Mouse (Mus musculus) forebrain, embryonic 13.5 days (tissue): ENCODE measurements around the gene Chit1. TPM values are rescaled to one million over a fixed set of nuclear protein-coding genes. Genes with fewer than 3 reads are reported as not detected.
A peak's percentile ranks its signal among the peaks of the same experiment; 100 is the strongest.

Source experiments
- ATAC-seq: fragments of 200-750 bp; cut with Nextera tagmentation; 2 replicates; pipeline ENCODE4 v1.8.0; 2017
- H3K27ac ChIP-seq: fragments of 300-500 bp; sonication (generic); 2 replicates; pipeline ENCODE4 v1.5.1; 2015; ENCODE audit warnings: inconsistent platforms, mild to moderate bottlenecking, moderate library complexity
- H3K27me3 ChIP-seq: fragments of 300-500 bp; sonication (generic); 2 replicates; pipeline ENCODE4 v1.6.1; 2015; ENCODE audit warnings: mild to moderate bottlenecking, inconsistent platforms
- H3K36me3 ChIP-seq: fragments of 300-500 bp; sonication (generic); 2 replicates; pipeline ENCODE4 v1.6.1; 2015; ENCODE audit warnings: mild to moderate bottlenecking, inconsistent platforms; ENCODE audit not compliant: poor library complexity, severe bottlenecking
- H3K4me1 ChIP-seq: fragments of 300-500 bp; sonication (generic); 2 replicates; pipeline ENCODE4 v1.6.1; 2015; ENCODE audit warnings: inconsistent platforms
- H3K4me2 ChIP-seq: fragments of 300-500 bp; sonication (generic); 2 replicates; pipeline ENCODE4 v1.6.1; 2015; ENCODE audit warnings: inconsistent platforms, mild to moderate bottlenecking, moderate library complexity
- H3K4me3 ChIP-seq: fragments of 300-500 bp; sonication (generic); 2 replicates; pipeline ENCODE4 v1.5.1; 2015; ENCODE audit warnings: mild to moderate bottlenecking, inconsistent platforms
- H3K9ac ChIP-seq: fragments of 300-500 bp; sonication (generic); 2 replicates; pipeline ENCODE4 v1.6.1; 2015; ENCODE audit warnings: mild to moderate bottlenecking, inconsistent platforms
- H3K9me3 ChIP-seq: fragments of 300-500 bp; sonication (generic); replicated peaks from 2 replicates; pipeline ENCODE4 v1.6.1; 2016; ENCODE audit warnings: inconsistent platforms
- WGBS: fragments of 180-500 bp; shearing (Covaris S2); methylation state at CpG from one replicate; pipeline ENCODE4 v1.1.7; 2015; 5-methylcytosine and 5-hydroxymethylcytosine counted together
- polyA plus RNA-seq: library from polyadenylated mRNA; unstranded; fragments of >200 nt; fragmentation: Nextera tagmentation; extraction: Ambion mirVana; gene quantifications from 2 replicates; pipeline ENCODE4 v1.2.1, GENCODE M21; 2015

The Chit1 gene
- polyA plus RNA-seq = 0.17 TPM in 1 of 2 replicates, not detected in the other

DNA sequence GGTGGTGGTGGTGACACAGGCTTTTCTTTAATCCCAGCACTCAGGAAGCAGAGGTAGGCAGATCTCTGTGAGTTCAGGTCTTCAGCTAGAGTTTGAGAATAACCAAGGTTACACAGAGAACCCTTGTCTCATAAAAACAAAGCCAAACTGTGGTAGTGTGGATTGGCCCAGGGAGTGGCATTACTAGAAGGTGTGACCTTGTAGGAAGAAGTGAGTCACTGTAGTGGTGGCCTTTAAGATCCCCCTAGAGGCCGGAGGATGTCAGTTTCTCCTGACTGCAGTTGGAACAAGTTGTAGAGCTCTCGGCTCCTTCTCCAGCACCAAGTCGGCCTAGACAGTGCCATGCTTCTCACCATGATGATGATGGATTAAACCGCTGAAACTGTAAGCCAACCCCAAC is at the start of gene Chit1:
Gene Chit1 (plus strand): TSS at position 264 of the 400 bp plus-strand sequence.
- ATAC-seq = no peak
- Histone ChIP-seq H3K27ac (no peak within 1 kb of the TSS), H3K27me3 (no peaks in the 10 kb centered on the region), H3K4me3 (no peak within 1 kb of the TSS), H3K9me3 (no peaks in the 10 kb centered on the region), H3K4me2 (no peak within 1 kb of the TSS), H3K9ac (no peak within 1 kb of the TSS), H3K4me1 (peaks cover 7% of the 10 kb centered on the region; the same call in 1 of the 2 replicates), H3K36me3 (no peaks in the 10 kb centered on the region)
- WGBS = 76% methylated on average over 4 of the region's 4 CpGs

DNA sequence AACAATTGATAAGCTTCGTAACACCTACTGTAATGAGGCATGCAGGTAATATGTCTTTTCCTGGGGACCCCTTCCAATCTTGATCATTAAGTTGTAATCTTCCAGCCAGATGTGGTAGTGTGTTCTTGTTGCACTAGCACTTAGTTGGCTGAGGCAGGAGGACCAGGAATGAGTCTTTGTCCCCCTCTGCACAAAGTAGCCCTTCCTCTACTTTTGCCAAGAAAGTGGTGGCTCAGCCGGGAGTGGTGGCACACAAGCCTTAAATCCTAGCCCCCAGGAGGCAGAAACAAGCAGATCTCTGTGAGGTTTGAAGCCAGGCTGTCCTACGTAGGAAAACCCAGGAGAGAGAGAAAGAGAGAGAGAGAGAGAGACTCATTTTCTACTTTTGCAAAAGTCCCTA is 49.1 kb upstream of the Chit1 start:
- WGBS = 23% methylated on average over 3 of the region's 3 CpGs
- Histone ChIP-seq H3K9ac (peak overlapping the region; percentile 70), H3K4me2 (peak overlapping the region; percentile 72), H3K4me1 (peaks cover 70% of the 10 kb centered on the region), H3K4me3 (no peak overlapping the region), H3K27me3 (no peaks in the 10 kb centered on the region), H3K9me3 (no peaks in the 10 kb centered on the region), H3K27ac (peak overlapping the region; percentile 99), H3K36me3 (no peaks in the 10 kb centered on the region)
- ATAC-seq = no peak

DNA sequence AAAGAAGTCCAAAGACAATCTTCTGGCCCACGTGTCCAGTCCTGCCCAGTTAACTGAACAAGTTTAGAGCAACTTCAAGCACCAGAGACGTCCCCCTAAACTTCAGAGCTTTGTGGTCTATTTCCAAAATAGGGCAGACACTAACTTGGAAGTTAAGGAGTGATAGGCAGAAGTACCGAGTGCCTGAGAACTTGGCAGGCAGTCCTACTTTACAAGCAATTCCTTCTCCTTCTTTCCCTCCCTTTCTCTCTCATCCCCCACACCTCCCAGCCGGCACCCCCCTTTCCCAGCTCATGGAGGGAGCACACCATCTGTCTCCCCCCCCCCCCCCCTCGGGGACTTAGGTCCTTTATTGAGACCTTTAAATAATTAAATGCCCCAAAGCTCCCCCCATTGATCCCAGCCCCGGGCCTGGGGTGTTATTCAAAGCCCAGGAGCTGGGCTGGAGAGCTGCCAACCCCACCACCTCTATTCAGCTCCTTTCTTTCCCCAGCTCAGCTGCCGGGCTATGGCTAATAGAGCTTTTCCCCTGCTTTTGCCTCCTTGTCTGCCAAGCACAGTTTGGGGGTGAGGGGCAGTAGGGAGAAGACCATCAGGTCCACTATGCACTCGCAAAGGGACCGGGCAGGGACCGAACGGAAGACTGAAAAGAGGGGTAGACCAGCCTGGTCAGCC is 48.5 kb upstream of the Chit1 start:
- peaks cover 77% of the 10 kb centered on the region for H3K4me1 ChIP-seq
- peak overlapping the region; percentile 20 for H3K4me3 ChIP-seq
- H3K27ac ChIP-seq = peak overlapping the region; percentile 99
- peak; percentile 59 for ATAC-seq
- H3K4me2 ChIP-seq = peak overlapping the region; percentile 72
- H3K27me3 ChIP-seq = no peaks in the 10 kb centered on the region
- H3K9ac ChIP-seq = peak overlapping the region; percentile 58
- H3K9me3 ChIP-seq = no peaks in the 10 kb centered on the region
- no peaks in the 10 kb centered on the region for H3K36me3 ChIP-seq
- WGBS = 2% methylated on average over 11 of the region's 11 CpGs

DNA sequence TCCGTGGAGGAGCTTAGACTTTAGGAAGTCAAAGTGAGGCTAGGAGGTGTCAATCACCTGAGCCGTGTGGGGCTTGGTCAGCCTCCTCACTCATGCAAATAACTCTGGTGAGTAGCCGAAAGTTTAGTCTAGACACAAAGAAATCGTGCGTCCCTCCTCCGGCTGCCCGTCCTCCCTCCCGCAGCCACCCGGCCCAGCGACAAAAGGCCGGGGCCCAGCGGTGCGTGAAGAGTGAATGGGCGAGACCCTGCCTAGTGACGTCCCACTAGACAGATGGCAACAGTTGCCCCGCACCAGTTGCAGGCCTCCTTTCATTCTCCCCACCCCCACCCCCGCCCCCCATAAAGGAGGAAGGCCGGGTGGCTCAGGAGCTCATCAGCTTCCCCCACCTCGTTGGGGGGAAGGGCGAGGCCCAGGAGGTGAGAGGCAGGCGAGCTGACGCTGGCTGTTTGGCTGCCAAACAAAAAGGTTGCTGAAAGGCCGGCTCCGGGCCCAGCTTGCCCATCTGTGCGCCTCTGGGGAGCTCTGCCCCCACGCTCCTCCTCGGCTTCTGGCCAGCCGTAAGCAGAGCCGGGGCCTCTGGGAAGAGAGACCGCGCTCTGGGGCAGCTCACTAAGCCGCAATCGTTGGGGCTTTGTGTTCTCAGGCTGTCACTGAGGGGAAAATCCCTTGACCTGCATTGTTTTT is 47.8 kb upstream of the Chit1 start:
- H3K4me3 ChIP-seq = peak overlapping the region; percentile 20
- whole genome bisulfite sequencing = 0% methylated on average over 29 of the region's 33 CpGs

DNA sequence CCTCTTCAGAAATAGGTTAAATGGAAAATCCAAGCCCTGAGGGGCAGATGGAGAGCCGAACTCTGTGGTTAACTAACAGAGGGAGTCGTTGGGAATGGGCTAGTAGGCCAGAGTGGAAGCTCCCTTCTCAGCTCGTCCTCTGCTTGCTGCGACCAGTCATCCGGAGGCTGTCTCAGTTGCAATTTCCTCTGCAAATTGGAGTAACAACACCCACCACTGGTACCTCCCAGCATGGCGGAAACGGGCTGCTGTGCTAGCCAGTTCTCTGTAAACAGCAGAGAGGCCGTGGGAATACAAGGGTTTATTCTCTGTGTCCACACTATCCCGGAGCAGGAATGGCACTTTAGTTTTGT is 47.3 kb upstream of the Chit1 start:
- 0 out of 2 replicates have a peak overlapping the region, but pooled peaks have one; percentile 20 for H3K4me3 ChIP-seq
- no peaks in the 10 kb centered on the region for H3K9me3 ChIP-seq
- peak; percentile 16 for ATAC-seq
- no peaks in the 10 kb centered on the region for H3K27me3 ChIP-seq
- peak overlapping the region; percentile 58 for H3K9ac ChIP-seq
- H3K36me3 ChIP-seq = no peaks in the 10 kb centered on the region
- H3K4me1 ChIP-seq = peaks cover 87% of the 10 kb centered on the region
- peak overlapping the region; percentile 72 for H3K4me2 ChIP-seq
- H3K27ac ChIP-seq = peak overlapping the region; percentile 99
- 1% methylated on average over 9 of the region's 9 CpGs for WGBS

More for the DNA sequence above, 47.8 kb upstream of the Chit1 start:
- Histone ChIP-seq H3K27ac (peak overlapping the region; percentile 99), H3K4me2 (peak overlapping the region; percentile 72), H3K27me3 (no peaks in the 10 kb centered on the region), H3K9me3 (no peaks in the 10 kb centered on the region), H3K9ac (peak overlapping the region; percentile 58), H3K4me1 (peaks cover 84% of the 10 kb centered on the region), H3K36me3 (no peaks in the 10 kb centered on the region)
- ATAC-seq = peak; percentile 81

DNA sequence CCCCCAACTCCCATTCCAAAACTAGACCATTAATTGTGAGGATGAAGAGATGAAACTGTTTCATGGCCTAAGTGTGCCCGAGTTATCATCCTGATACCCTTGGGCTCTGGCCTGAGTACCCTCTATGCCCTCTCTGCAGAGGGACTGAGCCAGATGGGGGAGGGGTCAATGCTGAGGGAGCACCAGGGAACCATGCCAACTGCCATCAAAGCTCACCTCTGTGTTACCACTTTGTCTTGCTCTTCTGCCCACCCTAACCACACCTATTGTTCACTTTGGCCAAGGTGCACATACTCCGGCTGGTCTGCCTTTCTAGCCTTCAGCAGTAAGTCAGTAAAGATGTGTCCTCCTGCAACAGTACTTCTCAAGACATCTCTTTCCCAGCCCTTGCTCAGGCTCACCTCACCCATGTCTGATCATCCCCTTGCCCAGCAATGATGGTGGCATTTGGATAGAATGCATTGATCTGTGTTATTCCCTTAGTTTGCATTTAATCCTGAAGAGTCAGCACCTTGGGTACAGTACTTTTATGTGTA is 46.7 kb upstream of the Chit1 start:
- peak overlapping the region; percentile 72 for H3K4me2 ChIP-seq
- H3K4me3 ChIP-seq = no peak overlapping the region
- no peaks in the 10 kb centered on the region for H3K9me3 ChIP-seq
- peaks cover 90% of the 10 kb centered on the region for H3K4me1 ChIP-seq
- WGBS = 44% methylated on average over 2 of the region's 2 CpGs
- H3K27ac ChIP-seq = peak overlapping the region; percentile 99
- H3K27me3 ChIP-seq = no peaks in the 10 kb centered on the region
- no peaks in the 10 kb centered on the region for H3K36me3 ChIP-seq
- ATAC-seq = no peak
- H3K9ac ChIP-seq = 0 out of 2 replicates have a peak overlapping the region, but pooled peaks have one; percentile 58

DNA sequence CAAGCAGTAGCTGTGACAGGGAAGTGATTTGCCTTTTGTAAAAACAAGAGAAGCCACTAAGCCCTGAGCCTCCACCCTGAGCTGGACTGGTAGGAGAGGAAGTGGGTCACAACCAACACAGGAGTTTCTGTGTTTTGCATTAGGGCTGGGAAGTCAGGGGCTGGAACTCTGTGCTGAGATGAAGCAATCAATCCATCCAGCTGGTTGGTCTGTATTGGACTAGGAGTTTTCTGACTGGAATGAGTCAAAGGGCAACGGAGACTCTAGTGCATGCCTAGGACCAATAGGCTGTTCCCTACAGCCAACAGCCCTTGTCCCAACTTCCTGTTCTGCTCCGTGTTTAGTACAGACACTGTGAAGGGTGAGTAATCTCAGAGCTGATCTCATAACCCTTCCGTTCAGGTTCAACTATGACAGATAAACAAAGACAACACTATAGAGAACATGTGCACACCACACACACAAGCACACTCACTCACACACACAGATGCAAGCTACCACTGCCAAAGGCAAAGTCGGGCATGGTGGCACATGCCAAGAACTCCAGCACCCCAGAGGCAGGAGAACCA is 45.7 kb upstream of the Chit1 start:
- 73% methylated on average over 4 of the region's 4 CpGs for WGBS
- Histone ChIP-seq H3K4me1 (peaks cover 92% of the 10 kb centered on the region), H3K4me3 (no peak overlapping the region), H3K4me2 (no peak overlapping the region), H3K9me3 (no peaks in the 10 kb centered on the region), H3K27me3 (no peaks in the 10 kb centered on the region), H3K27ac (peak overlapping the region; percentile 99), H3K36me3 (no peaks in the 10 kb centered on the region), H3K9ac (no peak overlapping the region)
- ATAC-seq = no peak

DNA sequence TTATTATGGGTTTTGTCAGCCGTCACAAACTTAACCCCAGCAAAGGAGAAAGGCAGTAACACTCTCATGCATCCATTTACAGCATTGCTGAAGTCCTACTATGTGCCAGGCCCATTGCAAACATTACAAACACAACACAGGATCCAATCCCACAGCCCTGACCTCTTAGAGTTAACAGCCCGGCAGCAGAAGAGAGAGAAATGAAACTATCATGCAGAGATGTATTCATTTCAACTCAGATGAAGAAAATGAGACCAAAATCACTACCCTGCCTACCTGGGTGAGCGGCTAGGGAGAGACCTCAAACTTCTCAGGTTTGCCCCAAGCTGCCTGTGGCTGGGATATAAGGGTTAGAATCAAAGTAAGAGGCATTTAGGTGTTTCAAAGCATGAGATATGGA is 44.5 kb upstream of the Chit1 start:
- peak overlapping the region; percentile 51 for H3K27ac ChIP-seq
- H3K4me3 ChIP-seq = no peak overlapping the region
- peaks cover 94% of the 10 kb centered on the region for H3K4me1 ChIP-seq
- WGBS = 52% methylated on average over 3 of the region's 3 CpGs
- H3K9me3 ChIP-seq = no peaks in the 10 kb centered on the region
- no peak overlapping the region for H3K4me2 ChIP-seq
- no peaks in the 10 kb centered on the region for H3K36me3 ChIP-seq
- ATAC-seq = no peak
- no peak overlapping the region for H3K9ac ChIP-seq
- no peaks in the 10 kb centered on the region for H3K27me3 ChIP-seq

DNA sequence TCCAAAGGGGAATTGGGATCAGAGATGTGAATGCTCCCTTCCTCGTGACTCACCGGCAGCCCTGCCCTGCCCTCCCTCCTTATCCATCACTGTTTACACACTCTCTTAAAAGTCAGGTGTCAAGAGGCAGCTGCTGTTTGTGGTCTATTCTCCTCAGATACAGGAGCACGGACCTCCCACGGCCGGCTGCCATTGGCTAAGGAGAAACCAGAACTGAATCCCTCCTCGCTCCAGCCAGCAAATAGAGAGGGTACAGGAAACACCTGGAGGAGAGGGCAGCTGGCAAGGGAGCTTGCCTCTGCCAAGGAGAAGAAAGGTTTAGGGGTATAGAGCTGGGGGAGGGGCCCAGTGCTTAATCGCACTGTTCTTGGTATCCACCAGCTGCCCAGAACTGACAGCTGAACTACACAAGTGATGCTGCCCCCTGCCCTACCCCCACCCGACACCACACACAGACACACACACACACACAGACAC is 43.9 kb upstream of the Chit1 start:
- peak overlapping the region; percentile 51 for H3K27ac ChIP-seq
- 0 out of 2 replicates have a peak overlapping the region, but pooled peaks have one; percentile 27 for H3K9ac ChIP-seq
- ATAC-seq = no peak
- peaks cover 94% of the 10 kb centered on the region for H3K4me1 ChIP-seq
- WGBS = 12% methylated on average over 8 of the region's 8 CpGs
- H3K9me3 ChIP-seq = no peaks in the 10 kb centered on the region
- H3K4me2 ChIP-seq = 0 out of 2 replicates have a peak overlapping the region, but pooled peaks have one; percentile 12
- no peaks in the 10 kb centered on the region for H3K36me3 ChIP-seq
- no peak overlapping the region for H3K4me3 ChIP-seq
- H3K27me3 ChIP-seq = no peaks in the 10 kb centered on the region

DNA sequence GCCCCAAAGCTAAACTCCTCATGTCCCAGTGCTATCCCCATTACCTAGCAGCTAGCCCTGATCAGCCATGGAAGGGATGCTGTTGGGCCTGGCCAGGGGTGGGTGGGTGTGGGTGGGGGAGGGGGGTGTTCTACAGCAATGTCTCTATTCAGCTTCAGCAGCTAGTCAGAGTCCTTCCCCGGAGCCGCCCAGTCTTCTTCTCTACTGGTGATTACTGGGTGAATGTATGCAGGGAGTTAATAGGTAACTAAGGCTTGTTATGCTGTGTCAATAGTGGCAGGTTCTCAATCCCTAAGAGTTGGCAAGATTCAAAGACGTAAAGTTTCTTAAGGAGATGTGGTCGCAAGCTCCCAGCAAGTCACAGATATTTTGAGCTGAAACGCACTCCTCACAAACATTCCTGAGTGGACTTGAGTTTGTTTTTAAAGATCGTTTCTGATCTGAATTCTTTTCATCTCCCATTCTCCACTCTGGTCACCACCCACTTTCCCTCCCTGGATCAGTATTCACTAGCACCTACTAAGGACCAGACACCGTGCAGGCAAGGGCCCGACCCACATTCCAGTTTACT is 40.9 kb upstream of the Chit1 start:
- Histone ChIP-seq H3K4me1 (peaks cover 91% of the 10 kb centered on the region), H3K9ac (no peak overlapping the region), H3K4me2 (no peak overlapping the region), H3K27me3 (no peaks in the 10 kb centered on the region), H3K4me3 (no peak overlapping the region), H3K36me3 (peaks cover 9% of the 10 kb centered on the region), H3K27ac (peak overlapping the region; percentile 92), H3K9me3 (no peaks in the 10 kb centered on the region)
- no peak for ATAC-seq
- 54% methylated on average over 8 of the region's 8 CpGs for WGBS

DNA sequence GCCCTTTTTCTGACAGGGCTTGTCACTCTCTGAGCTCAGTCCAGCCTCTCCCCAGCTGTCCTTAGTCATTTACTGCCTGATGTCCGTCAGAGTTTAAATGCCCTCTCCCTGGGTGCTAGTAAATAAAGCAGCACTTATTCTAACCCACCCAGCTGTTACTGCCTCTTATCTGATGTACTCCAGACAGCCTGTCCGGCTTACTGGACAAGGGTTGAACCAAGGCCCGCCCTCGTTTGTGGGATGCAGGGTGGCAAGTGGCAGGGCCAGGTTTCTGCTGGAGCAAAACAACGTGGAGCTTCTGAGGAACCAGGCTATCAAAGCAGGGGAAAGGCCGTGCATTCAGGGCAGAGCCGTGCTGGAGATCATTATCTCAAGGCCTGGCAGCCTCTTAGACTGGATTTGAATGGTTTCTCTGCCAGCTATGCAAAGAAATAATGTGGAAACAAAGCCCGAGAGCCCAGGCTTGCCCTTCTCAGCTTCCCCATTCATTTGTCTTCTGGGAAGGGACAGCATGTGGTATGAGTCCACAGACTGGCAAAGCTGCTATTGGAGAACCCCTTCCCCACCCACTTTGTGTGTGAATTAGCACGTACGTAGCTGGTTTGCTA is 39.5 kb upstream of the Chit1 start:
- H3K27me3 ChIP-seq = no peaks in the 10 kb centered on the region
- peak overlapping the region; percentile 34; the same call in 1 of the 2 replicates for H3K9ac ChIP-seq
- H3K27ac ChIP-seq = peak overlapping the region; percentile 92
- 7% methylated on average over 10 of the region's 10 CpGs for WGBS
- H3K4me1 ChIP-seq = peaks cover 92% of the 10 kb centered on the region
- H3K4me3 ChIP-seq = no peak overlapping the region
- peak; percentile 55 for ATAC-seq
- H3K9me3 ChIP-seq = no peaks in the 10 kb centered on the region
- H3K36me3 ChIP-seq = peaks cover 22% of the 10 kb centered on the region
- H3K4me2 ChIP-seq = no peak overlapping the region; the same call in 1 of the 2 replicates
